Mouse (Mus musculus) liver, embryonic 13.5 days (tissue): ENCODE results near the gene Atoh8. TPM values are rescaled to one million over a fixed set of nuclear protein-coding genes. Genes with fewer than 3 reads are reported as not detected.

ENCODE experiments used
- ATAC-seq: fragments of 200-750 bp; cut with Nextera tagmentation; 2 replicates; pipeline ENCODE4 v1.8.0; 2017; ENCODE audit warnings: low read depth, mild to moderate bottlenecking, moderate number of reproducible peaks, moderate library complexity
- DNase-seq: peaks from one replicate; pipeline ENCODE4 v3.0.0; 2022
- H3K27ac ChIP-seq: fragments of 300-500 bp; sonication (generic); 2 replicates; pipeline ENCODE4 v1.5.1; 2015; ENCODE audit warnings: moderate library complexity, mild to moderate bottlenecking, inconsistent platforms
- H3K27me3 ChIP-seq: fragments of 300-500 bp; sonication (generic); 2 replicates; pipeline ENCODE4 v1.6.1; 2015; ENCODE audit warnings: mild to moderate bottlenecking, inconsistent platforms
- H3K36me3 ChIP-seq: fragments of 300-500 bp; sonication (generic); 2 replicates; pipeline ENCODE4 v1.6.1; 2015; ENCODE audit warnings: mild to moderate bottlenecking, inconsistent platforms
- H3K4me1 ChIP-seq: fragments of 300-500 bp; sonication (generic); replicated peaks from 2 replicates; pipeline ENCODE4 v1.6.1; 2015; ENCODE audit warnings: inconsistent platforms
- H3K4me2 ChIP-seq: fragments of 300-500 bp; sonication (generic); 2 replicates; pipeline ENCODE4 v1.6.1; 2015; ENCODE audit warnings: inconsistent platforms, mild to moderate bottlenecking, moderate library complexity
- H3K4me3 ChIP-seq: fragments of 300-500 bp; sonication (generic); replicated peaks from 2 replicates; pipeline ENCODE4 v1.5.1; 2015; ENCODE audit warnings: mild to moderate bottlenecking, inconsistent platforms
- H3K9ac ChIP-seq: fragments of 300-500 bp; sonication (generic); 2 replicates; pipeline ENCODE4 v1.6.1; 2015; ENCODE audit warnings: mild to moderate bottlenecking, inconsistent platforms
- H3K9me3 ChIP-seq: fragments of 300-500 bp; sonication (generic); replicated peaks from 2 replicates; pipeline ENCODE4 v1.6.1; 2016; ENCODE audit warnings: inconsistent platforms
- WGBS: fragments of 180-500 bp; shearing (Covaris S2); methylation state at CpG from one replicate; pipeline ENCODE4 v1.1.7; 2015; ENCODE audit not compliant: insufficient replicate concordance; 5-methylcytosine and 5-hydroxymethylcytosine counted together
- polyA plus RNA-seq: library from polyadenylated mRNA; unstranded; fragments of >200 nt; fragmentation: Nextera tagmentation; extraction: Ambion mirVana; gene quantifications from 2 replicates; pipeline ENCODE4 v1.2.1, GENCODE M21; 2015

The Atoh8 gene
- polyA plus RNA-seq, 1 experiment from 2014 or later = 1.1 TPM

- Histone ChIP-seq H3K4me3 (no peak overlapping the region), H3K9ac (no peak overlapping the region), H3K4me1 (peaks cover 5% of the 10 kb centered on the region; the same call in 1 of the 2 replicates), H3K4me2 (no peak overlapping the region), H3K27ac (no peak overlapping the region), H3K36me3 (no peaks in the 10 kb centered on the region), H3K27me3 (peaks cover 36% of the 10 kb centered on the region), H3K9me3 (no peaks in the 10 kb centered on the region)
- ATAC-seq (no peak), DNase-seq (no peak)
- WGBS = 79% methylated on average over 7 of the region's 7 CpGs
These were observed 24.6 kb downstream of the Atoh8 start for GRCm38 (mm10) chr6:72210823-72211222.

- ATAC-seq = no peak
- Histone ChIP-seq H3K4me3 (no peak overlapping the region), H3K9ac (no peak overlapping the region), H3K36me3 (no peaks in the 10 kb centered on the region), H3K27ac (no peak overlapping the region), H3K4me1 (no peaks in the 10 kb centered on the region), H3K9me3 (no peaks in the 10 kb centered on the region), H3K4me2 (no peak overlapping the region), H3K27me3 (peaks cover 25% of the 10 kb centered on the region; the same call in 1 of the 2 replicates)
- WGBS = 76% methylated on average over 7 of the region's 7 CpGs
- DNase-seq = no peak
These were observed 25.6 kb downstream of the Atoh8 start for GRCm38 (mm10) chr6:72209738-72210137.

- no peak for DNase-seq
- no peaks in the 10 kb centered on the region for H3K9me3 ChIP-seq
- H3K27me3 ChIP-seq = peaks cover 20% of the 10 kb centered on the region; the same call in 1 of the 2 replicates
- H3K4me1 ChIP-seq = no peaks in the 10 kb centered on the region
- no peak overlapping the region for H3K9ac ChIP-seq
- H3K4me2 ChIP-seq = no peak overlapping the region
- ATAC-seq = no peak
- no peak overlapping the region for H3K27ac ChIP-seq
- no peaks in the 10 kb centered on the region for H3K36me3 ChIP-seq
- WGBS = 71% methylated on average over 8 of the region's 8 CpGs
- no peak overlapping the region for H3K4me3 ChIP-seq
These were observed 26.9 kb downstream of the Atoh8 start for GRCm38 (mm10) chr6:72208406-72209045.

GRCm38 (mm10) chr6:72206021-72206420 is 29.4 kb downstream of the Atoh8 start:
- Histone ChIP-seq H3K4me1 (no peaks in the 10 kb centered on the region; the same call in 1 of the 2 replicates), H3K4me2 (no peak overlapping the region), H3K27me3 (peaks cover 22% of the 10 kb centered on the region; the same call in 1 of the 2 replicates), H3K9me3 (no peaks in the 10 kb centered on the region), H3K4me3 (no peak overlapping the region), H3K27ac (no peak overlapping the region), H3K36me3 (no peaks in the 10 kb centered on the region), H3K9ac (no peak overlapping the region)
- ATAC-seq (no peak), DNase-seq (no peak)
- 64% methylated on average over 9 of the region's 9 CpGs for WGBS

- Histone ChIP-seq H3K4me1 (no peaks in the 10 kb centered on the region; the same call in 1 of the 2 replicates), H3K27me3 (0 out of 2 replicates have a peak, but pooled peaks cover 13% of the 10 kb centered on the region), H3K4me2 (no peak overlapping the region), H3K36me3 (no peaks in the 10 kb centered on the region), H3K4me3 (no peak overlapping the region), H3K27ac (no peak overlapping the region), H3K9ac (no peak overlapping the region), H3K9me3 (no peaks in the 10 kb centered on the region)
- DNase-seq = no peak
- WGBS = 48% methylated on average over 7 of the region's 7 CpGs
- no peak for ATAC-seq
These were observed 30.5 kb downstream of the Atoh8 start for GRCm38 (mm10) chr6:72204858-72205257.

GRCm38 (mm10) chr6:72203279-72203678 is 32.1 kb downstream of the Atoh8 start:
- Histone ChIP-seq H3K9me3 (no peaks in the 10 kb centered on the region), H3K4me1 (no peaks in the 10 kb centered on the region; the same call in 1 of the 2 replicates), H3K9ac (no peak overlapping the region), H3K27me3 (0 out of 2 replicates have a peak, but pooled peaks cover 10% of the 10 kb centered on the region), H3K36me3 (no peaks in the 10 kb centered on the region), H3K27ac (no peak overlapping the region), H3K4me3 (no peak overlapping the region), H3K4me2 (no peak overlapping the region)
- no peak for DNase-seq
- 41% methylated on average over 5 of the region's 5 CpGs for WGBS
- no peak for ATAC-seq

- H3K4me3 ChIP-seq = no peak overlapping the region
- ATAC-seq = no peak
- no peaks in the 10 kb centered on the region; the same call in 1 of the 2 replicates for H3K4me1 ChIP-seq
- WGBS = 57% methylated on average over 5 of the region's 5 CpGs
- H3K9me3 ChIP-seq = no peaks in the 10 kb centered on the region
- H3K27me3 ChIP-seq = 0 out of 2 replicates have a peak, but pooled peaks cover 10% of the 10 kb centered on the region
- no peak for DNase-seq
- no peaks in the 10 kb centered on the region for H3K36me3 ChIP-seq
- H3K4me2 ChIP-seq = no peak overlapping the region
- H3K9ac ChIP-seq = no peak overlapping the region
- H3K27ac ChIP-seq = no peak overlapping the region
These were observed 32.6 kb downstream of the Atoh8 start for GRCm38 (mm10) chr6:72202732-72203131.

GRCm38 (mm10) chr6:72200595-72201256 is 34.7 kb downstream of the Atoh8 start:
- DNase-seq (no peak), ATAC-seq (peak; percentile 39; the same call in 1 of the 2 replicates)
- Histone ChIP-seq H3K4me3 (no peak overlapping the region), H3K9ac (no peak overlapping the region), H3K27me3 (0 out of 2 replicates have a peak, but pooled peaks cover 9% of the 10 kb centered on the region), H3K36me3 (no peaks in the 10 kb centered on the region), H3K4me2 (no peak overlapping the region), H3K27ac (no peak overlapping the region), H3K4me1 (no peaks in the 10 kb centered on the region; the same call in 1 of the 2 replicates), H3K9me3 (no peaks in the 10 kb centered on the region)
- 51% methylated on average over 11 of the region's 11 CpGs for WGBS

- H3K27ac ChIP-seq = no peak overlapping the region
- no peak overlapping the region for H3K4me3 ChIP-seq
- no peak for DNase-seq
- 0 out of 2 replicates have a peak, but pooled peaks cover 11% of the 10 kb centered on the region for H3K27me3 ChIP-seq
- no peaks in the 10 kb centered on the region for H3K9me3 ChIP-seq
- no peak overlapping the region for H3K4me2 ChIP-seq
- no peaks in the 10 kb centered on the region; the same call in 1 of the 2 replicates for H3K4me1 ChIP-seq
- H3K36me3 ChIP-seq = no peaks in the 10 kb centered on the region
- no peak overlapping the region for H3K9ac ChIP-seq
- ATAC-seq = no peak
These were observed 37.9 kb downstream of the Atoh8 start for GRCm38 (mm10) chr6:72197515-72197914.

GRCm38 (mm10) chr6:72196660-72197059 is 38.7 kb downstream of the Atoh8 start:
- 72% methylated on average over 3 of the region's 3 CpGs for WGBS
- no peaks in the 10 kb centered on the region for H3K36me3 ChIP-seq
- no peaks in the 10 kb centered on the region for H3K9me3 ChIP-seq
- H3K4me3 ChIP-seq = no peak overlapping the region
- H3K9ac ChIP-seq = no peak overlapping the region
- no peak for DNase-seq
- no peak overlapping the region for H3K27ac ChIP-seq
- no peak overlapping the region for H3K4me2 ChIP-seq
- ATAC-seq = no peak
- no peaks in the 10 kb centered on the region; the same call in 1 of the 2 replicates for H3K4me1 ChIP-seq
- H3K27me3 ChIP-seq = peaks cover 15% of the 10 kb centered on the region; the same call in 1 of the 2 replicates

- Histone ChIP-seq H3K4me3 (no peak overlapping the region), H3K9me3 (no peaks in the 10 kb centered on the region), H3K9ac (no peak overlapping the region), H3K4me1 (no peaks in the 10 kb centered on the region; the same call in 1 of the 2 replicates), H3K36me3 (no peaks in the 10 kb centered on the region), H3K27ac (no peak overlapping the region), H3K27me3 (peaks cover 62% of the 10 kb centered on the region), H3K4me2 (no peak overlapping the region)
- ATAC-seq (no peak), DNase-seq (no peak)
- 50% methylated on average over 5 of the region's 5 CpGs for WGBS
These were observed 44.8 kb downstream of the Atoh8 start for GRCm38 (mm10) chr6:72190577-72190976.
